Mouse (Mus musculus) embryonic fibroblast, embryonic 13.5 days (primary cell): Measurements from ENCODE around the gene Nr1h4.

Experiments
- CTCF ChIP-seq: IDR thresholded peaks from 2 replicates; pipeline ENCODE4 v1.5.1; 2011; ENCODE audit warnings: mild to moderate bottlenecking, control low read depth, low read length, moderate library complexity, borderline replicate concordance; ENCODE audit not compliant: insufficient read depth
- POLR2A ChIP-seq: IDR thresholded peaks from 2 replicates; pipeline ENCODE4 v1.6.1; 2011; ENCODE audit warnings: low read depth, mild to moderate bottlenecking, control low read depth, low read length, moderate library complexity

DNA sequence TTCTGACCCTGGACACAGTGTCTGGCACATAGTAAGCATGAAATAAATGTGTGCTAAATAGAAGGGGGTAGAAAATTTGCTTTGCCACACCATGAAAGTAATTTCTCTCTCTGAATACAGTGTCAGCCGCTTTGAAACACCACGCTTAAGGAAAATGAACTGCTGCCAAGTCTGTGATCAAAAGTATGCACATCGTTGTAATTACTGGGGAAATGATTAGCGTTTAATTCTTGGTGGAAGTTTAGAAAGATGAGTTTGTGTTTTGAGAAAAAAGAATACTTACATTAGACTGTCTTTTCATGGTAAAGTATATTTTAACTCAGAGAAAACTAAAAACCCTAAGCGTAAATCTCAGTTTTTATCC, 27.8 kb downstream of the Nr1h4 start:
- TF ChIP-seq CTCF (no peak), POLR2A (no peak)
